Mouse (Mus musculus): ENCODE measurements around the gene Helt. TPM values are rescaled to one million over a fixed set of nuclear protein-coding genes. Genes with fewer than 3 reads are reported as not detected.
"Not testable (repeated sequence)": the region's sequence is repeated elsewhere in the genome, so short reads cannot be mapped to it uniquely, and the experiment has no call there.

Helt gene
- polyA plus RNA-seq, 1 experiment from 2014 or later = not detected

GRCm38 (mm10) chr8:46266801-46267200 is 27.7 kb downstream of the Helt start:
- DNase-seq (ENCODE audit: low spot score) = no peak
- Histone ChIP-seq H3K4me1 (ENCODE audit: control insufficient read depth, insufficient read depth, low read length) (no peaks in the 10 kb centered on the region), H3K4me2 (ENCODE audit: low read depth, severe bottlenecking) (no peak overlapping the region), H3K36me3 (ENCODE audit: control insufficient read depth, insufficient read depth, low read length) (no peaks in the 10 kb centered on the region), H3K4me3 (ENCODE audit: low read depth, low read length) (no peak overlapping the region), H3K9ac (ENCODE audit: low read length) (no peak overlapping the region), H3K9me3 (ENCODE audit: control insufficient read depth, low read length) (no peaks in the 10 kb centered on the region), H3K27ac (replicated peaks; ENCODE audit: low read depth, low read length) (no peak overlapping the region), H3K27me3 (ENCODE audit: control insufficient read depth, insufficient read depth, low read length) (no peaks in the 10 kb centered on the region)
- 70% methylated on average over 4 of the region's 4 CpGs for WGBS
- no peak for ATAC-seq (ENCODE audit: insufficient number of reproducible peaks, low FRiP score, low TSS enrichment, low read depth)

DNA sequence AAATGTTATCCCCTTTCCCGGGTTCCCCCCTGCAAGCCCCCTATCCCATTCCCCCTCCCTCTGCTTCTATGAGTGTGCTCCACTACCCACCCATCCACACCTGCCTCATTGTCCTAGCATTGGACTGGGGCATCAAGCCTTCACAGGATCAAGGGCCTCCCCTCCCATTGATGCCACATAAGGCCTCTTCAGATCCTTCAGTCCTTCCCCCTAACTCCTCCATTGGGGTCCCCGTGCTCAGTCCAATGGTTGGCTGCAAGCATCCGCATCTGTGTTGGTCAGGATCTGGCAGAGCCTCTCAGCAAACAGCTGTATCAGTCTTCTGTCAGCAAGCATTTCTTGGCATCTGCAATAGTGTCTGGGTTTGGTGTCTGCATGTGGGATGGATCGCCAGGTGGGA is 30.3 kb downstream of the Helt start:
- not testable (repeated sequence) for H3K27me3 ChIP-seq (ENCODE audit: control insufficient read depth, insufficient read depth, low read length); ATAC-seq (ENCODE audit: insufficient number of reproducible peaks, low FRiP score, low TSS enrichment, low read depth); H3K4me1 ChIP-seq (ENCODE audit: control insufficient read depth, insufficient read depth, low read length); H3K9ac ChIP-seq (ENCODE audit: low read length); H3K4me2 ChIP-seq (ENCODE audit: low read depth, severe bottlenecking); H3K27ac ChIP-seq (replicated peaks; ENCODE audit: low read depth, low read length); DNase-seq (ENCODE audit: low spot score); H3K4me3 ChIP-seq (ENCODE audit: low read depth, low read length); H3K36me3 ChIP-seq (ENCODE audit: control insufficient read depth, insufficient read depth, low read length); H3K9me3 ChIP-seq (ENCODE audit: control insufficient read depth, low read length)
- WGBS = 82% methylated on average over 4 of the region's 4 CpGs

- WGBS = 58% methylated on average over 19 of the region's 19 CpGs
Observed at GRCm38 (mm10) chr8:46257921-46258682, 36.4 kb downstream of the Helt start.

DNA sequence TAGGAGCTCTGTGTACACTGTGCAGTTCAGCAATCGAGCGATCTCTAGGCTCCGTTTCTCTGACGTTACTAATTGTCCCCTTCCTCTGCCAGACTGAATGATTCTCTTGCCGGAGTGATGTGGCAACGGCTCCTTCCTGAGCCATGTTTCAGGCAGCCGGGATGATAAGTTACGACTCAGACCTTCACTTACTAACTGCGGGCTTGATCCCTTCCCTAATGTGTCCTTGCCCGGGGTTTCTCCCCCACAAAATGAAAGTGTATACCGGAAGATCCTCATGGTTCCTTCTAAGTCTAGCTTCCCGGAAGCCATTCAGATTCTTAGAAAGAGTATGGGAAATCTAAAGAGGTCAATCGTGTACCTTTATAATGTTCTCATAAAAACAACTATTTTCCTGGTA is 42.0 kb downstream of the Helt start:
- no peak overlapping the region for H3K4me3 ChIP-seq (ENCODE audit: low read depth, low read length)
- ATAC-seq (ENCODE audit: insufficient number of reproducible peaks, low FRiP score, low TSS enrichment, low read depth) = no peak

More at GRCm38 (mm10) chr8:46257921-46258682, 36.4 kb downstream of the Helt start:
- H3K27me3 ChIP-seq (ENCODE audit: control insufficient read depth, insufficient read depth, low read length) = no peaks in the 10 kb centered on the region
- ATAC-seq (ENCODE audit: insufficient number of reproducible peaks, low FRiP score, low TSS enrichment, low read depth) (no peak), DNase-seq (ENCODE audit: low spot score) (no peak)
- H3K4me1 ChIP-seq (ENCODE audit: control insufficient read depth, insufficient read depth, low read length) = no peaks in the 10 kb centered on the region
- H3K4me2 ChIP-seq (ENCODE audit: low read depth, severe bottlenecking) = no peak overlapping the region
- H3K9ac ChIP-seq (ENCODE audit: low read length) = no peak overlapping the region
- H3K4me3 ChIP-seq (ENCODE audit: low read depth, low read length) = no peak overlapping the region
- no peaks in the 10 kb centered on the region for H3K36me3 ChIP-seq (ENCODE audit: control insufficient read depth, insufficient read depth, low read length)
- no peaks in the 10 kb centered on the region; the same call in 1 of the 2 replicates for H3K9me3 ChIP-seq (ENCODE audit: control insufficient read depth, low read length)
- H3K27ac ChIP-seq (replicated peaks; ENCODE audit: low read depth, low read length) = no peak overlapping the region

GRCm38 (mm10) chr8:46251561-46251960 is 42.9 kb downstream of the Helt start:
- DNase-seq (ENCODE audit: low spot score) (peak; percentile 39), ATAC-seq (ENCODE audit: insufficient number of reproducible peaks, low FRiP score, low TSS enrichment, low read depth) (no peak)
- no peak overlapping the region for H3K4me2 ChIP-seq (ENCODE audit: low read depth, severe bottlenecking)
- no peak overlapping the region for H3K9ac ChIP-seq (ENCODE audit: low read length)
- H3K9me3 ChIP-seq (ENCODE audit: control insufficient read depth, low read length) = no peaks in the 10 kb centered on the region
- no peaks in the 10 kb centered on the region for H3K36me3 ChIP-seq (ENCODE audit: control insufficient read depth, insufficient read depth, low read length)
- no peaks in the 10 kb centered on the region for H3K27me3 ChIP-seq (ENCODE audit: control insufficient read depth, insufficient read depth, low read length)
- 0 out of 2 replicates have a peak overlapping the region, but pooled peaks have one; percentile 36 for H3K27ac ChIP-seq (replicated peaks; ENCODE audit: low read depth, low read length)
- WGBS = 41% methylated on average over 10 of the region's 10 CpGs
- H3K4me1 ChIP-seq (ENCODE audit: control insufficient read depth, insufficient read depth, low read length) = 0 out of 2 replicates have a peak, but pooled peaks cover 2% of the 10 kb centered on the region
- H3K4me3 ChIP-seq (ENCODE audit: low read depth, low read length) = no peak overlapping the region

More for the DNA sequence above, 42.0 kb downstream of the Helt start:
- Histone ChIP-seq H3K36me3 (ENCODE audit: control insufficient read depth, insufficient read depth, low read length) (no peaks in the 10 kb centered on the region), H3K4me2 (ENCODE audit: low read depth, severe bottlenecking) (no peak overlapping the region), H3K27me3 (ENCODE audit: control insufficient read depth, insufficient read depth, low read length) (no peaks in the 10 kb centered on the region), H3K9ac (ENCODE audit: low read length) (no peak overlapping the region), H3K4me1 (ENCODE audit: control insufficient read depth, insufficient read depth, low read length) (0 out of 2 replicates have a peak, but pooled peaks cover 2% of the 10 kb centered on the region), H3K9me3 (ENCODE audit: control insufficient read depth, low read length) (no peaks in the 10 kb centered on the region), H3K27ac (replicated peaks; ENCODE audit: low read depth, low read length) (no peak overlapping the region)
- DNase-seq (ENCODE audit: low spot score) = no peak
- 67% methylated on average over 13 of the region's 13 CpGs for WGBS

- Histone ChIP-seq H3K4me2 (ENCODE audit: low read depth, severe bottlenecking) (no peak overlapping the region), H3K9me3 (ENCODE audit: control insufficient read depth, low read length) (no peaks in the 10 kb centered on the region), H3K27ac (replicated peaks; ENCODE audit: low read depth, low read length) (no peak overlapping the region), H3K9ac (ENCODE audit: low read length) (no peak overlapping the region), H3K4me3 (ENCODE audit: low read depth, low read length) (no peak overlapping the region), H3K36me3 (ENCODE audit: control insufficient read depth, insufficient read depth, low read length) (no peaks in the 10 kb centered on the region), H3K27me3 (ENCODE audit: control insufficient read depth, insufficient read depth, low read length) (no peaks in the 10 kb centered on the region), H3K4me1 (ENCODE audit: control insufficient read depth, insufficient read depth, low read length) (no peaks in the 10 kb centered on the region)
- DNase-seq (ENCODE audit: low spot score) (no peak), ATAC-seq (ENCODE audit: insufficient number of reproducible peaks, low FRiP score, low TSS enrichment, low read depth) (no peak)
- 82% methylated on average over 11 of the region's 11 CpGs for WGBS
Observed at GRCm38 (mm10) chr8:46246346-46246745, 48.1 kb downstream of the Helt start.

GRCm38 (mm10) chr8:46242946-46243345 is 51.5 kb downstream of the Helt start:
- no peak overlapping the region for H3K4me3 ChIP-seq (ENCODE audit: low read depth, low read length)
- H3K4me2 ChIP-seq (ENCODE audit: low read depth, severe bottlenecking) = no peak overlapping the region
- H3K27me3 ChIP-seq (ENCODE audit: control insufficient read depth, insufficient read depth, low read length) = no peaks in the 10 kb centered on the region
- 33% methylated on average over 7 of the region's 7 CpGs for WGBS
- H3K27ac ChIP-seq (replicated peaks; ENCODE audit: low read depth, low read length) = no peak overlapping the region
- ATAC-seq (ENCODE audit: insufficient number of reproducible peaks, low FRiP score, low TSS enrichment, low read depth) (no peak), DNase-seq (ENCODE audit: low spot score) (no peak)
- no peaks in the 10 kb centered on the region for H3K36me3 ChIP-seq (ENCODE audit: control insufficient read depth, insufficient read depth, low read length)
- no peak overlapping the region; the same call in 1 of the 2 replicates for H3K9ac ChIP-seq (ENCODE audit: low read length)
- no peaks in the 10 kb centered on the region for H3K9me3 ChIP-seq (ENCODE audit: control insufficient read depth, low read length)
- H3K4me1 ChIP-seq (ENCODE audit: control insufficient read depth, insufficient read depth, low read length) = no peaks in the 10 kb centered on the region

All from limb, embryonic 11.5 days (tissue).